Mouse (Mus musculus) thymus, postnatal 0 days (tissue): ENCODE measurements around the gene Wdr31. TPM values are rescaled to one million over a fixed set of nuclear protein-coding genes. Genes with fewer than 3 reads are reported as not detected.
"Not testable (repeated sequence)": the region's sequence is repeated elsewhere in the genome, so short reads cannot be mapped to it uniquely, and the experiment has no call there.

Experiments used
- DNase-seq: peaks from one replicate; pipeline ENCODE4 v3.0.0-alpha.2; 2015; ENCODE audit warnings: low spot score
- polyA plus RNA-seq: library from polyadenylated mRNA; unstranded; fragments of >200 nt; fragmentation: Nextera tagmentation; extraction: Ambion mirVana; gene quantifications from 2 replicates; pipeline ENCODE4 v1.2.1, GENCODE M21; 2015

The Wdr31 gene
- polyA plus RNA-seq, 1 experiment from 2014 or later, result 3.8 TPM

GRCm38 (mm10) chr4:62496815-62497214, 26.1 kb upstream of the Wdr31 start:
- DNase-seq, result no peak

- DNase-seq, result no peak
Measured at GRCm38 (mm10) chr4:62495946-62496345, 25.2 kb upstream of the Wdr31 start.

- no peak for DNase-seq
Measured at GRCm38 (mm10) chr4:62494230-62494629, 23.5 kb upstream of the Wdr31 start.

GRCm38 (mm10) chr4:62492682-62493081, 22.0 kb upstream of the Wdr31 start:
- no peak for DNase-seq

GRCm38 (mm10) chr4:62487914-62488313, 17.2 kb upstream of the Wdr31 start:
- DNase-seq, result no peak

- no peak for DNase-seq
Measured at GRCm38 (mm10) chr4:62487172-62487571, 16.5 kb upstream of the Wdr31 start.

GRCm38 (mm10) chr4:62486162-62486696, 15.5 kb upstream of the Wdr31 start:
- DNase-seq, result no peak

GRCm38 (mm10) chr4:62485450-62486161, 14.9 kb upstream of the Wdr31 start:
- no peak for DNase-seq

GRCm38 (mm10) chr4:62484928-62485327, 14.2 kb upstream of the Wdr31 start:
- DNase-seq, result peak; percentile 56

- DNase-seq, result no peak
Measured at GRCm38 (mm10) chr4:62480709-62481605, 10.3 kb upstream of the Wdr31 start.

GRCm38 (mm10) chr4:62479937-62480708, 9.4 kb upstream of the Wdr31 start, which contains the start of gene Bspry:
TSS of gene Bspry (plus strand) at chr4:62480053.
- peak; percentile 60 for DNase-seq

- DNase-seq, result not testable (repeated sequence)
Measured at GRCm38 (mm10) chr4:62479593-62479936, 8.9 kb upstream of the Wdr31 start.

- DNase-seq, result no peak
Measured at GRCm38 (mm10) chr4:62477542-62478244, 7.0 kb upstream of the Wdr31 start.

GRCm38 (mm10) chr4:62475793-62476192, 5.1 kb upstream of the Wdr31 start:
- peak; percentile 75 for DNase-seq

- DNase-seq, result peak; percentile 22
Measured at GRCm38 (mm10) chr4:62475131-62475530, 4.4 kb upstream of the Wdr31 start.

- DNase-seq, result no peak
Measured at GRCm38 (mm10) chr4:62472071-62472470, 1.4 kb upstream of the Wdr31 start.

- DNase-seq, result peak; percentile 2
Measured at GRCm38 (mm10) chr4:62468158-62468557, 2.5 kb downstream of the Wdr31 start.

- no peak for DNase-seq
Measured at GRCm38 (mm10) chr4:62463124-62463523, 7.6 kb downstream of the Wdr31 start.

- DNase-seq, result no peak
Measured at GRCm38 (mm10) chr4:62460348-62460747, 10.3 kb downstream of the Wdr31 start.

GRCm38 (mm10) chr4:62459081-62459480, 11.6 kb downstream of the Wdr31 start:
- DNase-seq, result no peak

- DNase-seq, result peak; percentile 53
Measured at GRCm38 (mm10) chr4:62454995-62455394, 15.7 kb downstream of the Wdr31 start.
